Mouse (Mus musculus): ENCODE results near the gene Pdxp. TPM values are rescaled to one million over a fixed set of nuclear protein-coding genes. Genes with fewer than 3 reads are reported as not detected.

Pdxp gene
- total and polyA plus RNA-seq, 3 experiments: 2.8 to 9.8 (median 5.4) TPM

- Histone ChIP-seq H3K27me3 (replicated peaks) (peaks cover 29% of the 10 kb centered on the region), H3K4me1 (ENCODE audit: control insufficient read depth in 1 of 2, insufficient read depth in 2 of 2) (peaks cover 0 to 28% of the 10 kb centered on the region in 2 experiments; a peak in 2 of 4 replicates), H3K27ac (ENCODE audit: insufficient read depth, low read depth) (peak within 1 kb of the TSS; percentile 78), H3K36me3 (replicated peaks in 1 of 2; ENCODE audit: control insufficient read depth in 1 of 2, insufficient read depth in 1 of 2, low read length in 1 of 2) (peaks cover 18 to 32% of the 10 kb centered on the region in 2 experiments), H3K9me3 (replicated peaks; ENCODE audit: low read length) (no peaks in the 10 kb centered on the region), H3K9ac (ENCODE audit: insufficient read depth, low read depth) (peak within 1 kb of the TSS; percentile 90), H3K4me2 (ENCODE audit: insufficient read depth, low read depth, poor library complexity, severe bottlenecking) (peak within 1 kb of the TSS; percentile 80), H3K4me3 (replicated peaks in 1 of 3; ENCODE audit: low read depth in 2 of 3, low read length in 2 of 3, poor library complexity in 1 of 3) (peak within 1 kb of the TSS; percentile 49 to 75 (median 68)), H3K79me2 (replicated peaks; ENCODE audit: control insufficient read depth, extremely low read depth, insufficient read depth, poor library complexity, severe bottlenecking) (0 out of 2 replicates have a peak, but pooled peaks cover 4% of the 10 kb centered on the region)
- dilution Hi-C loops (cut with MboI; ENCODE audit: extremely low pct_ligation_motif_present, extremely low pct_unique_long_range_greater_than_20kb, low sequenced_read_pairs): no loop called here
- in situ Hi-C loops (cut with MboI; ENCODE audit: low pct_ligation_motif_present, low pct_unique_long_range_greater_than_20kb, low sequenced_read_pairs): no loop called here
- no peak for TF ChIP-seq RAD21 (IDR thresholded peaks at IDR 0.05; ENCODE audit: low read depth, low read length)
- TF ChIP-seq ETS1 (conservative IDR thresholded peaks at IDR 0.05; ENCODE audit: low read depth, low read length): peak; percentile 62
- peak; percentile 78; the same call in 1 of the 2 replicates for TF ChIP-seq KAT2A (IDR thresholded peaks at IDR 0.05; ENCODE audit: insufficient replicate concordance, low read length)
- no peak for TF ChIP-seq E2F4 (IDR thresholded peaks at IDR 0.05; ENCODE audit: insufficient replicate concordance, low read depth, low read length)
- TF ChIP-seq USF2 (conservative IDR thresholded peaks at IDR 0.05; ENCODE audit: low read depth, low read length): no peak
- peak; percentile 43; the same call in 1 of the 2 replicates for TF ChIP-seq MEF2A (IDR thresholded peaks at IDR 0.05; ENCODE audit: borderline replicate concordance, low read depth, low read length)
- TF ChIP-seq MAZ (IDR thresholded peaks at IDR 0.05; ENCODE audit: low read depth, low read length): peak; percentile 69
- no peak for TF ChIP-seq PAX5 (IDR thresholded peaks at IDR 0.05; ENCODE audit: low read length)
- TF ChIP-seq CHD2 (IDR thresholded peaks at IDR 0.05; ENCODE audit: low read length): peak; percentile 99
- peak; percentile 51 for TF ChIP-seq ZMIZ1 (IDR thresholded peaks at IDR 0.05; ENCODE audit: low read depth, low read length)
- TF ChIP-seq CHD1 (IDR thresholded peaks at IDR 0.05; ENCODE audit: low read depth, low read length): no peak
- no peak for TF ChIP-seq SMC3 (IDR thresholded peaks at IDR 0.05; ENCODE audit: low read depth, low read length)
- peak; percentile 92 for TF ChIP-seq ELF1 (IDR thresholded peaks at IDR 0.05; ENCODE audit: low read depth, low read length)
- TF ChIP-seq JUND (conservative IDR thresholded peaks at IDR 0.05; ENCODE audit: low read depth, low read length): no peak
- TF ChIP-seq EP300 (IDR thresholded peaks at IDR 0.05; ENCODE audit: low read length): no peak
- no peak for TF ChIP-seq ZNF384 (IDR thresholded peaks at IDR 0.05; ENCODE audit: low read depth, low read length)
- TF ChIP-seq GABPA (IDR thresholded peaks at IDR 0.05; ENCODE audit: insufficient replicate concordance, low read depth, low read length): peak; percentile 98
- peak; percentile 84 for TF ChIP-seq TBP (conservative IDR thresholded peaks at IDR 0.05; ENCODE audit: low read depth, low read length)
- TF ChIP-seq USF1 (IDR thresholded peaks at IDR 0.05; ENCODE audit: low read depth, low read length): no peak
- peak; percentile 90 for TF ChIP-seq SIN3A (IDR thresholded peaks at IDR 0.05; ENCODE audit: low read length)
- peak; percentile 37; the same call in 1 of the 2 replicates for TF ChIP-seq NRF1 (IDR thresholded peaks at IDR 0.05; ENCODE audit: low read depth, low read length)
- TF ChIP-seq UBTF (IDR thresholded peaks at IDR 0.05; ENCODE audit: low read depth, low read length): no peak
- no peak for TF ChIP-seq ZKSCAN1 (IDR thresholded peaks at IDR 0.05; ENCODE audit: borderline replicate concordance, low read depth, low read length)
- TF ChIP-seq MXI1 (IDR thresholded peaks at IDR 0.05; ENCODE audit: low read depth, low read length): no peak; the same call in 1 of the 2 replicates
- 0 out of 2 replicates have a peak, but pooled peaks have one; percentile 41 for TF ChIP-seq MYC (IDR thresholded peaks at IDR 0.05; ENCODE audit: low read depth, low read length)
- peak; percentile 44 for TF ChIP-seq TCF12 (IDR thresholded peaks at IDR 0.05; ENCODE audit: low read depth, low read length)
- no peak for TF ChIP-seq RCOR1 (conservative IDR thresholded peaks at IDR 0.05; ENCODE audit: low read depth, low read length)
- no peak for TF ChIP-seq POLR2AphosphoS2 (IDR thresholded peaks at IDR 0.05; ENCODE audit: low read depth, low read length)
- no peak for TF ChIP-seq ZC3H11A (IDR thresholded peaks at IDR 0.05; ENCODE audit: low read depth, low read length)
- no peak; the same call in 1 of the 2 replicates for TF ChIP-seq BHLHE40 (IDR thresholded peaks at IDR 0.05; ENCODE audit: low read depth, low read length)
- peak in 1 of 2 experiments; percentile 20; a peak in 2 of 4 replicates for TF ChIP-seq CTCF (conservative IDR thresholded peaks at IDR 0.05 in 1 of 2, IDR thresholded peaks at IDR 0.05 in 1 of 2; ENCODE audit: low read depth in 2 of 2, low read length in 2 of 2)
- no peak for TF ChIP-seq MAX (IDR thresholded peaks at IDR 0.05; ENCODE audit: low read length)
- peak; percentile 38; the same call in 1 of the 2 replicates for TF ChIP-seq IRF4 (IDR thresholded peaks at IDR 0.05; ENCODE audit: low read depth, low read length)
- peak; percentile 81 for TF ChIP-seq NELFE (IDR thresholded peaks at IDR 0.05; ENCODE audit: low read depth, low read length)
- peak; percentile 86 for TF ChIP-seq HCFC1 (IDR thresholded peaks at IDR 0.05; ENCODE audit: low read depth, low read length)
- TF ChIP-seq JUN (IDR thresholded peaks at IDR 0.05; ENCODE audit: insufficient read depth, low read depth, low read length): no peak
- no peak for TF ChIP-seq MAFK (IDR thresholded peaks at IDR 0.05; ENCODE audit: insufficient replicate concordance, low read length)
- TF ChIP-seq POLR2A (IDR thresholded peaks at IDR 0.05; ENCODE audit: low read depth, low read length): peak; percentile 69
- peak; percentile 97 for DNase-seq (ENCODE audit: extremely low read depth)
Measured at GRCm38 (mm10) chr15:78876991-78877809, 36.5 kb upstream of the Pdxp start, which contains the start of gene Gga1. Gga1 (plus strand) TSS chr15:78877190.
